Mouse (Mus musculus): ENCODE data around the gene Clmn.

DNA sequence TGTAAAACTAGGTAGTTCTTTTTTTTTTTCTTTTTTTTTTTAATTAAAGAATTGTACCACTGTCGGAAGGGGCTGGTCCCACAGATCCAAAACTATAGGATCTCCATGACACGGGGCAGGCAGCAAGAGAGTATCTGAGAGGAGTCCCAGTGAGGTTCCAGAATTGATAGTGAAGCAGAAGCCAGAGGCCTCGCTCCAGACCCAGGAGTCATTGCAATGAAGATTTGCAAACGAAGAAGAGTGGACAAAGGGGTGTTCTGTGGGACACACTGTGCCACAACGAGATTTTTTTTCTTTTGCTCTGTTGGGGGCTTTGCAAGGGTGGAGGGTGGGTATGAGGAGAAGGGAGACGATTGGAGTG lies 40.0 kb downstream of the Clmn start:
- TF ChIP-seq CTCF (IDR thresholded peaks at IDR 0.05) (no peak), EP300 (IDR thresholded peaks at IDR 0.05) (no peak)
